Mouse (Mus musculus) adipocyte (in vitro differentiated cells): Measurements from ENCODE around the gene Car15.

Source experiments
- DNase-seq: peaks from one replicate; pipeline ENCODE4 v3.0.0-alpha.2; 2016; ENCODE audit warnings: low spot score

The Car15 gene

GRCm38 (mm10) chr16:17838051-17838450 lies at the start of gene Car15:
Gene Car15, minus strand, starts transcription at chr16:17838364.
- no peak for DNase-seq

GRCm38 (mm10) chr16:17884116-17884515 lies 46.0 kb upstream of the Car15 start:
- DNase-seq: no peak

- no peak for DNase-seq
Observed at GRCm38 (mm10) chr16:17882196-17882595, 44.0 kb upstream of the Car15 start.

GRCm38 (mm10) chr16:17879571-17879970 lies 41.4 kb upstream of the Car15 start:
- no peak for DNase-seq

GRCm38 (mm10) chr16:17876096-17876495 lies 37.9 kb upstream of the Car15 start:
- DNase-seq: peak; percentile 52

- peak; percentile 92 for DNase-seq
Observed at GRCm38 (mm10) chr16:17875174-17875573, 37.0 kb upstream of the Car15 start.

- DNase-seq: no peak
Observed at GRCm38 (mm10) chr16:17872995-17873394, 34.8 kb upstream of the Car15 start.

- DNase-seq: no peak
Observed at GRCm38 (mm10) chr16:17871248-17871647, 33.1 kb upstream of the Car15 start.

GRCm38 (mm10) chr16:17865770-17866169 lies 27.6 kb upstream of the Car15 start:
- DNase-seq: no peak

GRCm38 (mm10) chr16:17865293-17865692 lies 27.1 kb upstream of the Car15 start:
- DNase-seq: no peak

- peak; percentile 53 for DNase-seq
Observed at GRCm38 (mm10) chr16:17858592-17858991, 20.4 kb upstream of the Car15 start.

- no peak for DNase-seq
Observed at GRCm38 (mm10) chr16:17857157-17857556, 19.0 kb upstream of the Car15 start.

GRCm38 (mm10) chr16:17853263-17853662 lies 15.1 kb upstream of the Car15 start:
- no peak for DNase-seq

GRCm38 (mm10) chr16:17851860-17852259 lies 13.7 kb upstream of the Car15 start:
- DNase-seq: no peak

GRCm38 (mm10) chr16:17851331-17851730 lies 13.2 kb upstream of the Car15 start:
- DNase-seq: no peak

GRCm38 (mm10) chr16:17849486-17849885 lies 11.3 kb upstream of the Car15 start:
- no peak for DNase-seq

GRCm38 (mm10) chr16:17848928-17849327 lies 10.8 kb upstream of the Car15 start:
- DNase-seq: peak; percentile 81

GRCm38 (mm10) chr16:17848431-17848830 lies 10.3 kb upstream of the Car15 start:
- DNase-seq: no peak

- no peak for DNase-seq
Observed at GRCm38 (mm10) chr16:17843701-17844365, 5.7 kb upstream of the Car15 start.

- DNase-seq: no peak
Observed at GRCm38 (mm10) chr16:17842437-17842836, 4.3 kb upstream of the Car15 start.

GRCm38 (mm10) chr16:17839976-17840375 lies 1.8 kb upstream of the Car15 start:
- DNase-seq: no peak

- DNase-seq: no peak
Observed at GRCm38 (mm10) chr16:17835481-17835880, 2.7 kb downstream of the Car15 start.

GRCm38 (mm10) chr16:17834543-17834942 lies 3.6 kb downstream of the Car15 start:
- DNase-seq: no peak

GRCm38 (mm10) chr16:17833681-17834399 lies 4.3 kb downstream of the Car15 start:
- no peak for DNase-seq
